Mouse (Mus musculus) neural tube, embryonic 11.5 days (tissue): ENCODE results near the gene Adam15. TPM values are rescaled to one million over a fixed set of nuclear protein-coding genes. Genes with fewer than 3 reads are reported as not detected.

Source experiments
- ATAC-seq: fragments of 200-750 bp; cut with Nextera tagmentation; 2 replicates; pipeline ENCODE4 v1.8.0; 2017; ENCODE audit warnings: moderate number of reproducible peaks, mild to moderate bottlenecking, moderate TSS enrichment, moderate library complexity; ENCODE audit not compliant: insufficient read depth, low FRiP score, low TSS enrichment
- DNase-seq: peaks from one replicate; pipeline ENCODE4 v3.0.0-alpha.2; 2015; ENCODE audit warnings: low spot score
- H3K27ac ChIP-seq: fragments of 300-500 bp; sonication (generic); 2 replicates; pipeline ENCODE4 v1.5.1; 2014; ENCODE audit warnings: low read depth, mild to moderate bottlenecking, low read length
- H3K27me3 ChIP-seq: fragments of 300-500 bp; sonication (generic); 2 replicates; pipeline ENCODE4 v1.6.1; 2014; ENCODE audit warnings: mild to moderate bottlenecking, low read length, mixed read lengths; ENCODE audit not compliant: control insufficient read depth, insufficient read depth
- H3K36me3 ChIP-seq: fragments of 300-500 bp; sonication (generic); 2 replicates; pipeline ENCODE4 v1.6.1; 2014; ENCODE audit warnings: mild to moderate bottlenecking, low read length, moderate library complexity, mixed read lengths; ENCODE audit not compliant: control insufficient read depth, insufficient read depth
- H3K4me1 ChIP-seq: fragments of 300-500 bp; sonication (generic); 2 replicates; pipeline ENCODE4 v1.6.1; 2014; ENCODE audit warnings: low read length, mixed read lengths; ENCODE audit not compliant: control insufficient read depth, insufficient read depth
- H3K4me2 ChIP-seq: fragments of 300-500 bp; sonication (generic); 2 replicates; pipeline ENCODE4 v1.6.1; 2014; ENCODE audit warnings: low read depth, mild to moderate bottlenecking, moderate library complexity
- H3K4me3 ChIP-seq: fragments of 300-500 bp; sonication (generic); 2 replicates; pipeline ENCODE4 v1.5.1; 2014; ENCODE audit warnings: low read depth, low read length
- H3K9ac ChIP-seq: fragments of 300-500 bp; sonication (generic); 2 replicates; pipeline ENCODE4 v1.6.1; 2014; ENCODE audit warnings: mild to moderate bottlenecking, low read length
- H3K9me3 ChIP-seq: fragments of 300-500 bp; sonication (generic); 2 replicates; pipeline ENCODE4 v1.6.1; 2016; ENCODE audit warnings: low read length; ENCODE audit not compliant: control insufficient read depth
- WGBS: fragments of 180-500 bp; shearing (Covaris S2); extraction: QIAGEN DNeasy Blood & Tissue Kit; methylation state at CpG from one replicate; pipeline ENCODE4 v1.1.7; 2014; 5-methylcytosine and 5-hydroxymethylcytosine counted together
- polyA plus RNA-seq: library from polyadenylated mRNA; unstranded; fragments of >200 nt; fragmentation: Nextera tagmentation; extraction: Ambion mirVana; gene quantifications from 2 replicates; pipeline ENCODE4 v1.2.1, GENCODE M21; 2014

Gene Adam15
- polyA plus RNA-seq, 1 experiment from 2014 or later, result 18.3 TPM

DNA sequence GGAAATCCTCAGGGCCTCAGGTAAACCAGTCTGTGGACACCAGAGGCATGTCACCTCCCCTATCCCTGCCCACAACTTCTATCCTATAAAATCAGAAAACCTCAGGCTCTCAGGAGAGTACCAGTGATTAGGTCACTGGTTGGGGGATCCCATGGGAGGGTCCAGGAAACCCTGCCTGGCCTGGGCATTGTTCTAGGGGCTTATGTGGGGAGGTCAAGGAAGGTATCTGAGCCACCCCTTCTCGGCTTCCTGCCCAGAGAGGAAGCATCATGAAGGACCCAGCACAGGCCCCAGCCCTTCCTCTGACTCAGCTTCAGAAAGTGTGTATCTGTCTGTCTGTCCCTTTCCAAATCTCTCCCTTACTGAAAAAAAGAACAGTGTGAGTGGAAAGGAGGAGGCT, 1.9 kb downstream of the Adam15 start:
- no peak for DNase-seq
- peaks cover 7% of the 10 kb centered on the region; the same call in 1 of the 2 replicates for H3K27me3 ChIP-seq

DNA sequence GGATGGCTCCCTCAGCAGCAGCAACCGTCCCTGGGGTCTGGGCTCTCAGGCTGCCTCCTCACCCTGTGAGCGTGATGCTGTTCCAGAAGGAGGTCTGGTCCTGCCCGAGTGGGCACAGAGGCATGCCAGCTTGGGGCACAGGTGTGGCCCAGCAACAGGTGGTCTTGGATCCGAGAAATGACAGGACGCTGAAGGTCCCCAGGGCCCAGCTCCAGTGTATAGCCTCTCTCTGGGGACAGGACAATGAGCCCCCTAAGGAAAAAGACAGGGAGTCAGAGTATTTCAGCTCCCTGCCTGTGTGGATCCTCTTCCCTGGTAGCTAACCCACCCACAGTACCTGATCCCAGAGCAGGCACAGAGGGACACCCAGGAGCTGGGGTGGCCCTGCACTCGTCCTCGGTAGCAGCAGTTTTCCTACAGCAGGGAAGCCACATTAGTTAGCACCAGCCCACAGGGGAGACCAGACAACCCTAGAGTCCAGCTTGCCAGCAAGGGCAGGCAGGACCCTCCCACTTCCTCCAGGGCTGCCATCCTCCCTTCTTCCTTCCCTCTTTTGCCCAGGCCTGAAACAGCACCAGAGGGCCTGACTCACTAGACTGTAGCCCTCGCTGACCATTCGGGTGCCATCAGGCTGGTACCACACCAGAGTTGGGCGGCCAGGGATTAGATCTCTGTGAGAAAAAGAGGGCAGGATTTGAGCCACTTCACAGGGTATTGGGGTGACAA, 2.8 kb downstream of the Adam15 start:
- WGBS, result 85% methylated on average over 10 of the region's 10 CpGs
- no peak for ATAC-seq
- Histone ChIP-seq H3K27me3 (peaks cover 7% of the 10 kb centered on the region; the same call in 1 of the 2 replicates), H3K36me3 (peaks cover 2% of the 10 kb centered on the region; the same call in 1 of the 2 replicates), H3K4me1 (peaks cover 7% of the 10 kb centered on the region), H3K4me3 (no peak overlapping the region), H3K9me3 (no peaks in the 10 kb centered on the region), H3K27ac (no peak overlapping the region), H3K4me2 (no peak overlapping the region), H3K9ac (no peak overlapping the region)
- DNase-seq, result no peak

More for the DNA sequence above, 1.9 kb downstream of the Adam15 start:
- H3K36me3 ChIP-seq, result peaks cover 2% of the 10 kb centered on the region; the same call in 1 of the 2 replicates
- H3K4me1 ChIP-seq, result peaks cover 7% of the 10 kb centered on the region
- no peak for ATAC-seq
- no peak overlapping the region for H3K27ac ChIP-seq
- WGBS, result 41% methylated on average over 1 of the region's 1 CpGs
- no peak overlapping the region for H3K9ac ChIP-seq
- H3K9me3 ChIP-seq, result no peaks in the 10 kb centered on the region
- no peak overlapping the region; the same call in 1 of the 2 replicates for H3K4me2 ChIP-seq
- H3K4me3 ChIP-seq, result no peak overlapping the region

DNA sequence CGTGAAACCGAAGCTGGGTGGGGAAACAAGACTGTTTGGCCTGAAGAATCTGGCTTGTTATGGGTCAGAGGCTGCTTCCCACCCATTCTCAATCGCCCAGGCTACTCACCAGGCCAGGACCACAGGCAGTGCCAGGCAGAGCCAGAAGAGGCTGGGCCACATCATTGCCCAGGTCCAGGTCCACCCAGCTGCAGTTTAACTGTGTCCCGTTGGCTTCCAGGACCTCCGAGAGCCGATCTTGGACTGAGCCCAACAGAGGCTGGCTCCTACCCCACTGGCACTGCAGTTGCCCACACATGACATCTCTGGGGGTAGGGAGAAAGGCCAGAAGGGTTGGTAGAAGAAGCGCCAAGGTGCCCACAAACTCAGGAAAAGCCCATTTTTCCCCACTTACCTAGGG, 6.5 kb downstream of the Adam15 start:
- DNase-seq (no peak), ATAC-seq (no peak)
- Histone ChIP-seq H3K36me3 (peaks cover 2% of the 10 kb centered on the region; the same call in 1 of the 2 replicates), H3K4me2 (no peak overlapping the region), H3K9ac (no peak overlapping the region), H3K9me3 (no peaks in the 10 kb centered on the region), H3K4me1 (peaks cover 14% of the 10 kb centered on the region), H3K4me3 (no peak overlapping the region), H3K27me3 (peaks cover 4% of the 10 kb centered on the region; the same call in 1 of the 2 replicates), H3K27ac (no peak overlapping the region)
- 84% methylated on average over 7 of the region's 7 CpGs for WGBS

DNA sequence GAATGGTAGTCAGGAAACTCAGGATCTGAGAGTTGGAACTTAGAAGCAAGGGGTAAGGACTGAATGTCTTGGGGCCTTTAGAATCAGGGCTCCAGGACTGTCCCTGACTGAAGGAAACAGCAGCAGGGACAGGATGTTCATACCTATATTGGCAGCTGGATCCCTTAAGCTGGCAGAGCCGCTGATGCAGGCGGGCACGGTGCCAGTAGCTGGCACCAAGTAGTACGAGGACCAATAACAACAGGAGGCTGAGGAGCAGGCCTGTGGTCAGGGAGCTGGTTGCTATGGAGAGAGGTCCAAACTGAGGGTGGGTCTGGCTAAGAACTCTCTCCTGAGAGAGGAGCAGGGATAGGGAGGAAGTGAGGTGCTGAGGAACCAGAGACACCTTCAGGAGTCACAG, 8.0 kb downstream of the Adam15 start:
- no peak overlapping the region for H3K4me3 ChIP-seq
- peaks cover 2% of the 10 kb centered on the region; the same call in 1 of the 2 replicates for H3K36me3 ChIP-seq

DNA sequence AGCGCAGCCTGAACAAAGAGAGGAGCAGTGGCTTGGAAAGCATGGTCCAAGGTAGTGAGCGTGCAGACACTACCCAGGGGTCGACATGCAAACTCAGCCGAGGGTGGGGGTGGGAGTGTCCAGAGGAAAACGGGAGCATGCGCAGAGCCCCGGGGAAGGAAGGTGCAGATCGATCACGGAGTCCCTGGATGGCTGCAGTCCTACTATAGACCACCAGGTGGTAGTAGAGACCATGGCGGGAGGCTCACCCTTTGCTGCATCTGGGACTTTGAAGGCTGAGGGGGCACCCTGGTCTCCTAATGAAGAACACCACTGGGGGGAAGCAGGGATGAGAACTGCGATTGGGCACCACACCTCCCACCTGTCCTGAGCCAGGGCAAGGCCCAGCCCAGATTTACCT, 9.3 kb downstream of the Adam15 start:
- DNase-seq (peak; percentile 88), ATAC-seq (peak; percentile 48)
- H3K27ac ChIP-seq, result no peak overlapping the region
- no peaks in the 10 kb centered on the region for H3K9me3 ChIP-seq
- no peaks in the 10 kb centered on the region for H3K27me3 ChIP-seq
- H3K4me1 ChIP-seq, result peaks cover 28% of the 10 kb centered on the region
- H3K36me3 ChIP-seq, result peaks cover 2% of the 10 kb centered on the region; the same call in 1 of the 2 replicates
- 3% methylated on average over 11 of the region's 11 CpGs for WGBS
- H3K9ac ChIP-seq, result 0 out of 2 replicates have a peak overlapping the region, but pooled peaks have one; percentile 11
- peak overlapping the region; percentile 16 for H3K4me3 ChIP-seq
- H3K4me2 ChIP-seq, result peak overlapping the region; percentile 45

More for the DNA sequence above, 8.0 kb downstream of the Adam15 start:
- ATAC-seq (no peak), DNase-seq (no peak)
- Histone ChIP-seq H3K27ac (no peak overlapping the region), H3K27me3 (no peaks in the 10 kb centered on the region), H3K4me2 (no peak overlapping the region), H3K9me3 (no peaks in the 10 kb centered on the region), H3K4me1 (peaks cover 16% of the 10 kb centered on the region), H3K9ac (no peak overlapping the region; the same call in 1 of the 2 replicates)
- WGBS, result 94% methylated on average over 4 of the region's 4 CpGs

DNA sequence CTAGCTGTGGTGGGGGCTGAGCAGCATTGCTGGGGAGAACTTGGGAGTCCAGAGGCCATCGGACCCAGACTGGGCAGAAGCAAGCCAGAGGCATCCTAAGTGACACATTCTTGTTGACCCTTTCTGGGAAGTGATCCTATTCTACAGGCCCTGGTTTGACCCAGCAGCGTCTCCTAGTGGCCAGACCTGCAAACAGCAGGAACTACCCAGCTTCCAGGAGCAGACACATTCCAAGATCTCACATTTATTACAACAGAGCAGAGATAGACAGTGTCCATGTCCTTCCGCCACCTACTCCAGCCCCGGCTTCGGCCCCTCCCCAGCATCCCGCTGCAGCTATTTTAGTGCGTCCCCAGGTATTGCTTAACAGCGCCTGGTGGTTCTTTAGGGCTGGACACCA, 10.4 kb downstream of the Adam15 start:
- WGBS, result 25% methylated on average over 8 of the region's 8 CpGs
- Histone ChIP-seq H3K4me2 (peak overlapping the region; percentile 59; the same call in 1 of the 2 replicates), H3K9me3 (no peaks in the 10 kb centered on the region), H3K4me3 (no peak overlapping the region), H3K4me1 (peaks cover 28% of the 10 kb centered on the region), H3K27ac (no peak overlapping the region), H3K36me3 (peaks cover 5% of the 10 kb centered on the region; the same call in 1 of the 2 replicates), H3K9ac (no peak overlapping the region), H3K27me3 (no peaks in the 10 kb centered on the region)
- ATAC-seq (no peak), DNase-seq (peak; percentile 84)

DNA sequence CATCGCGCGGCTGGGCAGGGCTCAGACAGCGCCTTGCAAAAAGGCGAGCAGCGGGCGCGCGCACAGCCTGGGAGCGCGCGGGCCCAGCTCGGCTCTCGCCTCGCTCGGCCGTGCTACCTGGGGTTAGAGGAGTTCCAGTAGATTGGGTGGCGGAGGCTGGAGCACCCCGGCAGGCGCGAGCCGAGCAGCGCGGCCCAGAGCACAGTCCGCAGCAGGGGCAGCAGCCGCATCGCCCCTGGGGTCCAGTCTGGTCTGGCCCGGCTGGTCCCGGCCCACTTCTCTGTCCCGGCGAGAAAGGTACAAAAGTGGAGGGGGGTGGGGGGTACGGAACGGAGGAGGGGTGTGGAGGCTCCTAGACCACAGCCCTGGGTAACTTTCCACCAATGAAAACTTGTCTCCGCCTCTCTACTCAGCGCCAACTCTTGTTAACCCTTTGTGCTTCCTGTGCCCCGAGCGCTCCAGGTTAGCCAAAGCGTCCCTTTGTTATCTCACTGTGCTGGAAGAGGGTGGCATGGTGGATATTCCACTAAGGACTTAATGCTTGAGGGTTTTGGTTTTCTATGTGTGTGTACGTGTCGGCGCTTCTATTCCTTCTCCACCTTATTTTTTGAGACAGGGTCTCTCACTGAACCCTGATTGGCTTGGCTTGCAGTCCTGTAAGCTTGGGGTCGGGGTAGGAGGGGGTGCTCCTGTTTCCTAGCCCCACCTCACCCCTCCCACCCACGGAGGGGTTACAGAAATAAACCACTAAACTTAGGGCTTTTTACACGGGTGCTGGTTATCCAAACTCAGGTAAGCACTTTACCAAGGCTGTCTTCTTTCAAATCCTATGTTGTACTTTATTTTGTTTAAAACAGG, 11.8 kb downstream of the Adam15 start, which contains the start of gene Efna4:
Efna4 (minus strand) TSS at position 308 of the 858 bp plus-strand sequence.
- H3K4me2 ChIP-seq, result peak within 1 kb of the TSS; percentile 59
- H3K27me3 ChIP-seq, result no peaks in the 10 kb centered on the region
- WGBS, result under 1% methylated on average over 44 of the region's 44 CpGs
- ATAC-seq, result peak; percentile 79
- H3K27ac ChIP-seq, result peak within 1 kb of the TSS; percentile 87
- no peaks in the 10 kb centered on the region for H3K9me3 ChIP-seq
- DNase-seq, result peak; percentile 85
- H3K9ac ChIP-seq, result peak within 1 kb of the TSS; percentile 93
- peak within 1 kb of the TSS; percentile 88 for H3K4me3 ChIP-seq
- H3K36me3 ChIP-seq, result peaks cover 3% of the 10 kb centered on the region; the same call in 1 of the 2 replicates
- H3K4me1 ChIP-seq, result peaks cover 32% of the 10 kb centered on the region

DNA sequence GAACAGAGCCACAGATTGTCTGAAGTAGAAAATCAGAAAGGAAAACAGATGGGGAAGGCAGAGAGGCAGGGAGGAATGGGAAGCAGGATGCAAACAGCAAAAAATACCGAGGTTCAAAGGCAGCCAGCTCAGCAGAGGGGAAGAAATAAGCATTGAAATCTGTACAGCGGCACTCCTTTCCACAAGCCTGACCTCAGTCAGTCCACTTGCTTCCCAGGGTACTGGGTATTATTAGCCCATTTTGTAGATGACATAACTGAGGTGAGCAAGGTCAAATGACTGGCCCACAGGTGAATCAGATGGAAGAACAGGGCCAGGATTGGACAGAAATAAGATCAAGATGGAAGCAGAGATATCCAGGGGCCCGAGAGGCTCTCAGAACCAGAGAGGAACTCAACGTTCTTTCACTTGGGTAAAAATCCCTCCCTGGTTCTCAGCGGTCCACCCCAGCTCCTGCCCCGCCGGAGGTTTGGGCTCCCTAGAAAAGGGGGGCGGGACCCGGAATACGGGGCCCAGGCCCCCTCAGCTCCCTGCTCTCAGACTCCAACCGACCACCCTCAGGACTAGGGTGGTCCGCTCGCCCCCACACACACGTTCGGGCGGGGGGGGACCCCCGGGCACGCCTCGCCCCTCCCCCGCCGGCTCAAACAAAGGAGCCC, 12.6 kb downstream of the Adam15 start:
- Histone ChIP-seq H3K36me3 (peaks cover 3% of the 10 kb centered on the region; the same call in 1 of the 2 replicates), H3K27ac (peak overlapping the region; percentile 87), H3K4me2 (peak overlapping the region; percentile 59), H3K4me3 (peak overlapping the region; percentile 88), H3K9me3 (no peaks in the 10 kb centered on the region), H3K4me1 (peaks cover 39% of the 10 kb centered on the region), H3K27me3 (no peaks in the 10 kb centered on the region), H3K9ac (peak overlapping the region; percentile 93)
- ATAC-seq (peak; percentile 42), DNase-seq (no peak)
- WGBS, result under 1% methylated on average over 18 of the region's 21 CpGs
